ENCODE assay signal across 9 mouse cellular contexts in genomic region chr11:79188176-79188575, GRCm38 (mm10). TPM values are rescaled to one million over a fixed set of nuclear protein-coding genes. Genes with fewer than 3 reads are reported as not detected.
DNase-seq lines count a peak whose midpoint lies in the region; ATAC-seq lines count a peak whose summit lies in the region.
"Had no signal": no experiment of that assay in that cellular context is flagged by ENCODE, and none has a peak within 500 bp of the region (broad histone marks: within the 10 kb centered on the region; RNA-seq: fewer than 3 reads in every experiment).

No protein-coding gene starts in this region.

- peak; percentile 55 for ATAC-seq in forebrain, embryonic 14.5 days
- peak; percentile 78 for ATAC-seq in lung, embryonic 16.5 days (ENCODE audit: low read depth)

- DNase-seq in forebrain, embryonic 14.5 days (ENCODE audit: low spot score): peak; percentile 93
- no peak for DNase-seq in forebrain, embryonic 10.5 days (ENCODE audit: extremely low spot score, low spot score)
- peak; percentile 91 for DNase-seq in adrenal gland, postnatal 10 days
- DNase-seq in gastrocnemius, adult 18-20 months (ENCODE audit: low spot score): peak; percentile 73
- DNase-seq in kidney, adult 9 months: peak; percentile 48
- DNase-seq in urinary bladder, postnatal 36 days (ENCODE audit: low spot score in 2 of 2): peak; percentile 33 to 76
- no peak for DNase-seq in retina, postnatal 1 day

- H3K4me2 ChIP-seq in forebrain, embryonic 14.5 days (ENCODE audit: low read length): no peak overlapping the region
- H3K4me2 ChIP-seq in lung, embryonic 16.5 days (ENCODE audit: low read depth, low read length): no peak overlapping the region
- H3K4me2 ChIP-seq: liver, embryonic 15.5 days had no signal

- no peaks in the 10 kb centered on the region for H3K27me3 ChIP-seq in forebrain, embryonic 14.5 days (replicated peaks; ENCODE audit: control insufficient read depth, insufficient read depth, low read length)
- no peaks in the 10 kb centered on the region for H3K27me3 ChIP-seq in forebrain, embryonic 10.5 days (ENCODE audit: poor library complexity, severe bottlenecking)
- no peaks in the 10 kb centered on the region for H3K27me3 ChIP-seq in lung, embryonic 16.5 days (ENCODE audit: control insufficient read depth, insufficient read depth, low read depth, low read length)
- H3K27me3 ChIP-seq: liver, embryonic 15.5 days had no signal

- peaks cover 12% of the 10 kb centered on the region for H3K4me1 ChIP-seq in forebrain, embryonic 14.5 days (ENCODE audit: control insufficient read depth, insufficient read depth, low read length)
- no peaks in the 10 kb centered on the region for H3K4me1 ChIP-seq in forebrain, embryonic 10.5 days
- peaks cover 12% of the 10 kb centered on the region for H3K4me1 ChIP-seq in lung, embryonic 16.5 days (replicated peaks; ENCODE audit: control insufficient read depth, insufficient read depth, low read length)
- H3K4me1 ChIP-seq: liver, embryonic 15.5 days had no signal

- WGBS in forebrain, embryonic 14.5 days: 38% methylated on average over 6 of the region's 6 CpGs
- 92% methylated on average over 6 of the region's 6 CpGs for WGBS in forebrain, embryonic 10.5 days
- 34% methylated on average over 6 of the region's 6 CpGs for WGBS in lung, embryonic 16.5 days

- no peak overlapping the region for H3K4me3 ChIP-seq in forebrain, embryonic 14.5 days (ENCODE audit: low read depth, low read length)
- H3K4me3 ChIP-seq in forebrain, embryonic 10.5 days: no peak overlapping the region
- no peak overlapping the region for H3K4me3 ChIP-seq in lung, embryonic 16.5 days (ENCODE audit: low read length)
- H3K4me3 ChIP-seq: liver, embryonic 15.5 days had no signal

- no peaks in the 10 kb centered on the region for H3K36me3 ChIP-seq in forebrain, embryonic 14.5 days (ENCODE audit: control insufficient read depth, insufficient read depth, low read length)
- no peaks in the 10 kb centered on the region for H3K36me3 ChIP-seq in forebrain, embryonic 10.5 days (replicated peaks)
- H3K36me3 ChIP-seq in lung, embryonic 16.5 days (ENCODE audit: control insufficient read depth, insufficient read depth, low read length): no peaks in the 10 kb centered on the region
- H3K36me3 ChIP-seq: liver, embryonic 15.5 days had no signal

- H3K27ac ChIP-seq in forebrain, embryonic 14.5 days (ENCODE audit: low read depth, low read length): peak overlapping the region; percentile 65
- no peak overlapping the region for H3K27ac ChIP-seq in forebrain, embryonic 10.5 days
- peak overlapping the region; percentile 58; the same call in 1 of the 2 replicates for H3K27ac ChIP-seq in lung, embryonic 16.5 days (ENCODE audit: low read length)
- H3K27ac ChIP-seq: liver, embryonic 15.5 days had no signal

- H3K9me3 ChIP-seq in forebrain, embryonic 14.5 days (replicated peaks; ENCODE audit: control insufficient read depth, low read length): no peaks in the 10 kb centered on the region
- no peaks in the 10 kb centered on the region for H3K9me3 ChIP-seq in forebrain, embryonic 10.5 days
- H3K9me3 ChIP-seq in lung, embryonic 16.5 days (ENCODE audit: control insufficient read depth, low read length): no peaks in the 10 kb centered on the region
- H3K9me3 ChIP-seq: liver, embryonic 15.5 days had no signal

- no peak overlapping the region for H3K9ac ChIP-seq in forebrain, embryonic 14.5 days (ENCODE audit: low read length)
- H3K9ac ChIP-seq in lung, embryonic 16.5 days (ENCODE audit: low read length): 0 out of 2 replicates have a peak overlapping the region, but pooled peaks have one; percentile 18
- H3K9ac ChIP-seq: liver, embryonic 15.5 days had no signal

RNA-seq across cellular contexts. Expression of gene Ksr1, which starts 42.0 kb away (rescaled TPM):
- polyA plus RNA-seq in forebrain, embryonic 14.5 days (2014; fragmentation: Nextera tagmentation; extraction: Ambion mirVana): 4.7 and 7.2 TPM in 2 replicates
- 1.9 and 2.8 TPM in 2 replicates for polyA plus RNA-seq in forebrain, embryonic 10.5 days (2016; fragmentation: Nextera tagmentation; extraction: Ambion mirVana)
- total RNA-seq in adrenal gland, postnatal 10 days (2021): 10 to 100 TPM; 12.0 to 17.3 TPM
- total RNA-seq in gastrocnemius, adult 18-20 months (2021): 100 to 1,000 TPM; 103 to 116 TPM
- 3.3 and 3.7 TPM in 2 replicates for polyA plus RNA-seq in lung, embryonic 16.5 days (2015; fragmentation: Nextera tagmentation; extraction: Ambion mirVana)

Comparison
In these comparisons a context has a peak if more than half of its experiments do, and no peak if none do; other contexts are left out.
1. DNase-seq: peak in forebrain, embryonic 14.5 days (single experiment), adrenal gland, postnatal 10 days (single experiment), gastrocnemius, adult 18-20 months (single experiment), kidney, adult 9 months (single experiment) and urinary bladder, postnatal 36 days (2 of 2); none in forebrain, embryonic 10.5 days (single experiment) and retina, postnatal 1 day (single experiment).